Mouse (Mus musculus): ENCODE results near the gene Cacnb4. TPM values are rescaled to one million over a fixed set of nuclear protein-coding genes. Genes with fewer than 3 reads are reported as not detected.
A peak's percentile ranks its signal among the peaks of the same experiment; 100 is the strongest.

Cacnb4 gene
- polyA plus RNA-seq, 1 experiment = 0.06 TPM

DNA sequence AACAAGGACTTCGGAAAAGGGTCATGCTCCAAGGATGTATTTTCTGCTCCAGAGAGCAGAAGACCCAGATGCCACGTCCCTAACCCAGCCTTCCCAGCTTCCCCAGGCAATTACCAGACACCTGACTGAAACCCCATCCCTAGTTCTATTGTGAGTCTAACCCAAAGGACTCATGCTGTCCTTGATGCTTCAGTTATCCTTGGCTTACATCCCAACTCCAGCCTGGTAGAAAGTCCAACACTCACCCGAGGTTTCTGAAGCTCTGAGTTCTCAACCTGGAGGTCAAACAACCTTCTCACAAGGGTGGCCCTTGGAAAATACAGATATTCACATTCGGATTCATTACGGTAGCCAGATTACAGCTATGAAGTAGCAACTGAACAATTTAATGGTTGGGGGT, 40.6 kb downstream of the Cacnb4 start:
- H3K36me3 ChIP-seq (ENCODE audit: control insufficient read depth, insufficient read depth, low read length) = no peaks in the 10 kb centered on the region
- WGBS = 82% methylated on average over 5 of the region's 5 CpGs
- H3K4me1 ChIP-seq (ENCODE audit: control insufficient read depth, insufficient read depth, insufficient read length) = no peaks in the 10 kb centered on the region
- H3K27ac ChIP-seq (ENCODE audit: insufficient read depth, low read length) = no peak overlapping the region
- no peaks in the 10 kb centered on the region for H3K27me3 ChIP-seq (ENCODE audit: control insufficient read depth, insufficient read depth, low read length)
- no peak for TF ChIP-seq CTCF (IDR thresholded peaks at IDR 0.05; ENCODE audit: extremely low read depth, insufficient read depth, insufficient read length, insufficient replicate concordance)
- DNase-seq (ENCODE audit: low read depth in 1 of 2, low spot score in 2 of 2) = no peak
- no peak overlapping the region for H3K4me3 ChIP-seq (ENCODE audit: extremely low read depth, insufficient read depth, insufficient read length)

GRCm38 (mm10) chr2:52635358-52635757, 41.3 kb downstream of the Cacnb4 start:
- Histone ChIP-seq H3K27me3 (ENCODE audit: control insufficient read depth, insufficient read depth, low read length) (no peaks in the 10 kb centered on the region), H3K36me3 (ENCODE audit: control insufficient read depth, insufficient read depth, low read length) (no peaks in the 10 kb centered on the region), H3K27ac (ENCODE audit: insufficient read depth, low read length) (no peak overlapping the region), H3K4me1 (ENCODE audit: control insufficient read depth, insufficient read depth, insufficient read length) (no peaks in the 10 kb centered on the region), H3K4me3 (ENCODE audit: extremely low read depth, insufficient read depth, insufficient read length) (no peak overlapping the region)
- WGBS = 92% methylated on average over 4 of the region's 4 CpGs
- DNase-seq (ENCODE audit: low read depth in 1 of 2, low spot score in 2 of 2) = no peak
- TF ChIP-seq CTCF (IDR thresholded peaks at IDR 0.05; ENCODE audit: extremely low read depth, insufficient read depth, insufficient read length, insufficient replicate concordance) (no peak), POLR2A (IDR thresholded peaks at IDR 0.05; ENCODE audit: low read depth, low read length) (no peak)

DNA sequence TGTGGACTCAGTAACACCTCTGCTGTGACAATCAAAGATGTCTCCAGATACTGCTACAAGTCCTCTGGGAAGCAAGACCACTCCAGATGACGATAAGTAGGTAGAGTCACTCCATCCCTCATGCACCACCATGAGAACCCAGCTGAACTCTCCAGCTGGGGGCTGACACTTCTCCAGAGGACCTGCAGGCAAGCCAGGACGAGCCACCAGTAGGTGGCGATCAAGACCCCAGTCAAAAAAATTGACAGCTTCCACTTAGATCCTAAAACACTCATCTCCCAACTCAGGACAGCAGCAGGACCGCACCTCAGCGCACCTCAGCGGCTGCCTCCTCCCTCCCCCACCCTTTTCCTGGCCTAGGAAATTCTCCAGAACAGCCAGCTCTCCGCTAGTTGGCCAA, 43.8 kb downstream of the Cacnb4 start:
- Histone ChIP-seq H3K4me1 (ENCODE audit: control insufficient read depth, insufficient read depth, insufficient read length) (no peaks in the 10 kb centered on the region), H3K4me3 (ENCODE audit: extremely low read depth, insufficient read depth, insufficient read length) (no peak overlapping the region), H3K27me3 (ENCODE audit: control insufficient read depth, insufficient read depth, low read length) (no peaks in the 10 kb centered on the region), H3K36me3 (ENCODE audit: control insufficient read depth, insufficient read depth, low read length) (no peaks in the 10 kb centered on the region), H3K27ac (ENCODE audit: insufficient read depth, low read length) (no peak overlapping the region)
- WGBS = 12% methylated on average over 7 of the region's 7 CpGs
- peak in 1 of 2 experiments; percentile 32 for DNase-seq (ENCODE audit: low read depth in 1 of 2, low spot score in 2 of 2)
- no peak for TF ChIP-seq POLR2A (IDR thresholded peaks at IDR 0.05; ENCODE audit: low read depth, low read length)
- peak; percentile 61; the same call in 1 of the 2 replicates for TF ChIP-seq CTCF (IDR thresholded peaks at IDR 0.05; ENCODE audit: extremely low read depth, insufficient read depth, insufficient read length, insufficient replicate concordance)

- no peaks in the 10 kb centered on the region for H3K36me3 ChIP-seq (ENCODE audit: control insufficient read depth, insufficient read depth, low read length)
- TF ChIP-seq POLR2A (IDR thresholded peaks at IDR 0.05; ENCODE audit: low read depth, low read length) = no peak
- TF ChIP-seq CTCF (IDR thresholded peaks at IDR 0.05; ENCODE audit: extremely low read depth, insufficient read depth, insufficient read length, insufficient replicate concordance) = no peak
- no peak overlapping the region for H3K27ac ChIP-seq (ENCODE audit: insufficient read depth, low read length)
- no peaks in the 10 kb centered on the region for H3K27me3 ChIP-seq (ENCODE audit: control insufficient read depth, insufficient read depth, low read length)
- H3K4me1 ChIP-seq (ENCODE audit: control insufficient read depth, insufficient read depth, insufficient read length) = no peaks in the 10 kb centered on the region
- WGBS = 20% methylated on average over 4 of the region's 4 CpGs
- H3K4me3 ChIP-seq (ENCODE audit: extremely low read depth, insufficient read depth, insufficient read length) = no peak overlapping the region
- DNase-seq (ENCODE audit: low read depth in 1 of 2, low spot score in 2 of 2) = no peak
These were observed 48.4 kb downstream of the Cacnb4 start for GRCm38 (mm10) chr2:52628186-52628585.

DNA sequence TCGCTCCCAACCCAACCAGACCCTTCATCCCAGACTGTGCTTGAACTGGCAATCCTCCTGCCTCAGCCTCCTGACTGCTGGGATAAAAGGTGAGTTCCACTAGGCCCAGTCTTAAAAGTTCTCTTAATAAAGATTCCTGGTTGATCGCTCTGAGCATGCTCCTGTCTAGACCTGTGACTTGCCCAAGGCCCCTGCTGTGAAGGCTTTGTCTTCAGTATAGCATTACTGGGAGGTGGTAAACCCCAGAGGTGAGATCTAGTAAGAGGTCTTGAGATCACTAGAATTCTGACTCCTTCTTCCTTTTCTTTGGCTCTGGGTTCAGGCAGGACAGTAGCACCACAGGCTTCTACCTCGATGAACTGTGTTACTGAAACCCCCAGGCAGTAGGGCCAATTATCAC, 50.4 kb downstream of the Cacnb4 start:
- 84% methylated on average over 3 of the region's 3 CpGs for WGBS
- Histone ChIP-seq H3K27me3 (ENCODE audit: control insufficient read depth, insufficient read depth, low read length) (no peaks in the 10 kb centered on the region), H3K4me1 (ENCODE audit: control insufficient read depth, insufficient read depth, insufficient read length) (no peaks in the 10 kb centered on the region), H3K27ac (ENCODE audit: insufficient read depth, low read length) (no peak overlapping the region), H3K4me3 (ENCODE audit: extremely low read depth, insufficient read depth, insufficient read length) (no peak overlapping the region), H3K36me3 (ENCODE audit: control insufficient read depth, insufficient read depth, low read length) (no peaks in the 10 kb centered on the region)
- no peak for TF ChIP-seq POLR2A (IDR thresholded peaks at IDR 0.05; ENCODE audit: low read depth, low read length)
- no peak for TF ChIP-seq CTCF (IDR thresholded peaks at IDR 0.05; ENCODE audit: extremely low read depth, insufficient read depth, insufficient read length, insufficient replicate concordance)
- DNase-seq (ENCODE audit: low read depth in 1 of 2, low spot score in 2 of 2) = no peak

DNA sequence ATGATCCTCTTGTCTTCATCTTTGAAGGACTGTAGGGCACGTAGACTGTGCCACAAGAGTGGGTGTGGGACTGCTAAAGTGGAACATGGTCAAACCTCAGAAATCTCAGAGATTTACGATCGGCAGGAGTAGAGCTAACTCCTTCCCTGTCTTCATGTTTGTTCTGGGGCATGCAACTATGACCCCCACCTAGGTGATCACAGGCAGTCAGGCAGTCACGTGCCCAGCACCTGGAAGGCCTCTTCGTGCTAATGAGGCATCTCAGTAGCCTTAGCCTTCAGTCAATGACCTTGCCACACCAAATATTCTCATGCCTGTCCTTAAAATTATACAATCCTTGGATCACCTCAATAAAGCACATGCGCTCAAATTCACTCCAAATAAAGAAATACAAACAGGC, 50.9 kb downstream of the Cacnb4 start:
- H3K4me3 ChIP-seq (ENCODE audit: extremely low read depth, insufficient read depth, insufficient read length) = no peak overlapping the region
- 87% methylated on average over 6 of the region's 6 CpGs for WGBS
- H3K27ac ChIP-seq (ENCODE audit: insufficient read depth, low read length) = no peak overlapping the region
- TF ChIP-seq CTCF (IDR thresholded peaks at IDR 0.05; ENCODE audit: extremely low read depth, insufficient read depth, insufficient read length, insufficient replicate concordance) (no peak), POLR2A (IDR thresholded peaks at IDR 0.05; ENCODE audit: low read depth, low read length) (no peak)
- H3K4me1 ChIP-seq (ENCODE audit: control insufficient read depth, insufficient read depth, insufficient read length) = no peaks in the 10 kb centered on the region
- H3K27me3 ChIP-seq (ENCODE audit: control insufficient read depth, insufficient read depth, low read length) = no peaks in the 10 kb centered on the region
- no peak for DNase-seq (ENCODE audit: low read depth in 1 of 2, low spot score in 2 of 2)
- H3K36me3 ChIP-seq (ENCODE audit: control insufficient read depth, insufficient read depth, low read length) = no peaks in the 10 kb centered on the region

GRCm38 (mm10) chr2:52623921-52624404, 52.7 kb downstream of the Cacnb4 start:
- Histone ChIP-seq H3K36me3 (ENCODE audit: control insufficient read depth, insufficient read depth, low read length) (no peaks in the 10 kb centered on the region), H3K27me3 (ENCODE audit: control insufficient read depth, insufficient read depth, low read length) (no peaks in the 10 kb centered on the region), H3K4me3 (ENCODE audit: extremely low read depth, insufficient read depth, insufficient read length) (no peak overlapping the region), H3K4me1 (ENCODE audit: control insufficient read depth, insufficient read depth, insufficient read length) (no peaks in the 10 kb centered on the region), H3K27ac (ENCODE audit: insufficient read depth, low read length) (no peak overlapping the region)
- DNase-seq (ENCODE audit: low read depth in 1 of 2, low spot score in 2 of 2) = no peak
- TF ChIP-seq POLR2A (IDR thresholded peaks at IDR 0.05; ENCODE audit: low read depth, low read length) (no peak), CTCF (IDR thresholded peaks at IDR 0.05; ENCODE audit: extremely low read depth, insufficient read depth, insufficient read length, insufficient replicate concordance) (no peak)
- WGBS = 89% methylated on average over 7 of the region's 7 CpGs
